ENCODE assay signal across 15 mouse cellular contexts in the genomic region with DNA sequence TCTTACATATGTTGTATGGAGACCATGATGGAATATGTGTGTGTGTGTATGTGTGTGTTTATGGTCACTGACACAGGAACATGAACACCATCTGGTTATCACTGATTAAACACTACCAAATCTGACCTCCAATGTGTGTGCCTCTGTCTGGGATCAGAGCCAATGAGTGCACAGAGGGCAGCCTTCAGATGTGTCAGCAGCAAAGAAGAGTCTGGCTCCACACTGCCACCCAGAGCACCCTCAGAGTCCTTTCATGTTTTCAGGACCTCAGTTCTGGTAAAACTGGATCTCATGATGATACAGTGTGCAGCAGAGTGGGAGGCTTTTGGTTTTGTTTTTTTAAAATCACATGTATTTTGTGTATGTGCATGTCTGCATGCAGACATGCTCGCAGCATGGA. TPM values are rescaled to one million over a fixed set of nuclear protein-coding genes. Genes with fewer than 3 reads are reported as not detected.
A peak's percentile ranks its signal among the peaks of the same experiment; 100 is the strongest.
DNase-seq lines count a peak whose midpoint lies in the region; ATAC-seq and TF ChIP-seq lines count a peak whose summit lies in the region.
"Had no signal": no experiment of that assay in that cellular context is flagged by ENCODE, and none has a peak within 500 bp of the region (broad histone marks: within the 10 kb centered on the region; RNA-seq: fewer than 3 reads in every experiment).

No protein-coding gene starts in this region.

- TF ChIP-seq EP300 in ES-Bruce4 (IDR thresholded peaks at IDR 0.05; ENCODE audit: insufficient read depth, low read depth, low read length): no peak

- no peak overlapping the region for H3K9ac ChIP-seq in kidney, postnatal 0 days (ENCODE audit: low read depth, low read length)
- no peak overlapping the region for H3K9ac ChIP-seq in kidney, embryonic 16.5 days (replicated peaks; ENCODE audit: low read length)
- no peak overlapping the region for H3K9ac ChIP-seq in ES-Bruce4 (ENCODE audit: low read depth, poor library complexity, severe bottlenecking)

- H3K27me3 ChIP-seq in kidney, postnatal 0 days (ENCODE audit: insufficient read depth, low read length): no peaks in the 10 kb centered on the region
- H3K27me3 ChIP-seq in kidney, embryonic 16.5 days (ENCODE audit: insufficient read depth, low read length): peaks cover 2% of the 10 kb centered on the region; the same call in 1 of the 2 replicates
- no peaks in the 10 kb centered on the region for H3K27me3 ChIP-seq in ES-Bruce4 (ENCODE audit: control insufficient read depth, insufficient read depth, low read length, poor library complexity, severe bottlenecking)

- DNase-seq in kidney, postnatal 0 days (ENCODE audit: low spot score): peak; percentile 14
- DNase-seq in 3T3-L1 (ENCODE audit: low read depth, low spot score): peak; percentile 83
- no peak for DNase-seq in ovary, postnatal 36 days (ENCODE audit: low spot score)
- DNase-seq: embryo, embryonic 11 days; heart, adult 11 months; retina, postnatal 1 day had no signal

- H3K4me3 ChIP-seq in kidney, postnatal 0 days (replicated peaks; ENCODE audit: low read depth, low read length): no peak overlapping the region
- no peak overlapping the region for H3K4me3 ChIP-seq in kidney, embryonic 16.5 days (ENCODE audit: low read length)
- H3K4me3 ChIP-seq in ES-Bruce4 (ENCODE audit: low read depth, low read length): no peak overlapping the region
- H3K4me3 ChIP-seq in cortical plate, adult 2 months (ENCODE audit: insufficient read depth, low read length): no peak overlapping the region
- H3K4me3 ChIP-seq: limb, embryonic 10.5 days had no signal

- no peaks in the 10 kb centered on the region for H3K9me3 ChIP-seq in kidney, postnatal 0 days (replicated peaks; ENCODE audit: low read length)
- H3K9me3 ChIP-seq in kidney, embryonic 16.5 days (ENCODE audit: low read length): no peaks in the 10 kb centered on the region
- H3K9me3 ChIP-seq in ES-Bruce4 (replicated peaks; ENCODE audit: control insufficient read depth, insufficient read depth, low read length, poor library complexity, severe bottlenecking): no peaks in the 10 kb centered on the region
- H3K9me3 ChIP-seq: limb, embryonic 10.5 days had no signal

- H3K4me2 ChIP-seq in kidney, postnatal 0 days (ENCODE audit: low read length): no peak overlapping the region
- H3K4me2 ChIP-seq in kidney, embryonic 16.5 days (replicated peaks; ENCODE audit: low read depth, low read length): no peak overlapping the region

- 0 out of 2 replicates have a peak, but pooled peaks cover 2% of the 10 kb centered on the region for H3K4me1 ChIP-seq in kidney, postnatal 0 days (replicated peaks; ENCODE audit: insufficient read depth, low read length)
- peaks cover 8% of the 10 kb centered on the region; the same call in 1 of the 2 replicates for H3K4me1 ChIP-seq in kidney, embryonic 16.5 days (ENCODE audit: insufficient read depth, low read length)
- H3K4me1 ChIP-seq in ES-Bruce4 (ENCODE audit: control insufficient read depth, insufficient read depth, low read length): peaks cover 6% of the 10 kb centered on the region
- no peaks in the 10 kb centered on the region for H3K4me1 ChIP-seq in cortical plate, adult 2 months (ENCODE audit: control insufficient read depth, insufficient read depth, low read length)

- no peak for TF ChIP-seq POLR2A in ES-Bruce4 (IDR thresholded peaks at IDR 0.05; ENCODE audit: insufficient read depth, low read length)
- no peak for TF ChIP-seq POLR2A in cortical plate, adult 2 months (IDR thresholded peaks at IDR 0.05; ENCODE audit: extremely low read depth, insufficient read depth, low read length)

- no peak for ATAC-seq in kidney, postnatal 0 days (replicated peaks; ENCODE audit: low FRiP score, low read depth)
- ATAC-seq in kidney, embryonic 16.5 days (ENCODE audit: low FRiP score, low TSS enrichment): no peak
- no peak for ATAC-seq in inflammation-experienced regulatory T-cells, adult 6 months
- ATAC-seq: forebrain, embryonic 16.5 days had no signal

- WGBS in kidney, postnatal 0 days: 79% methylated on average over 1 of the region's 1 CpGs
- WGBS in kidney, embryonic 16.5 days: 76% methylated on average over 1 of the region's 1 CpGs

- no peak overlapping the region for H3K27ac ChIP-seq in kidney, postnatal 0 days
- no peak overlapping the region for H3K27ac ChIP-seq in kidney, embryonic 16.5 days (ENCODE audit: low read length)
- no peak overlapping the region for H3K27ac ChIP-seq in ES-Bruce4 (ENCODE audit: insufficient read depth, low read length)
- H3K27ac ChIP-seq in cortical plate, adult 2 months (ENCODE audit: insufficient read depth, low read length): no peak overlapping the region
- H3K27ac ChIP-seq: limb, embryonic 10.5 days; macrophage had no signal

- no peaks in the 10 kb centered on the region for H3K36me3 ChIP-seq in kidney, postnatal 0 days (ENCODE audit: insufficient read depth, low read length)
- no peaks in the 10 kb centered on the region for H3K36me3 ChIP-seq in kidney, embryonic 16.5 days (ENCODE audit: insufficient read depth, low read length)
- H3K36me3 ChIP-seq in ES-Bruce4 (ENCODE audit: control insufficient read depth, insufficient read depth, low read length, poor library complexity, severe bottlenecking): no peaks in the 10 kb centered on the region
- H3K36me3 ChIP-seq: G1E; limb, embryonic 10.5 days had no signal

- TF ChIP-seq CTCF in kidney, postnatal 0 days (IDR thresholded peaks at IDR 0.05; ENCODE audit: low read depth): peak; percentile 44
- peak; percentile 28 for TF ChIP-seq CTCF in ES-Bruce4 (IDR thresholded peaks at IDR 0.05; ENCODE audit: low read depth, low read length)
- 0 out of 2 replicates have a peak, but pooled peaks have one; percentile 19 for TF ChIP-seq CTCF in cortical plate, adult 2 months (IDR thresholded peaks at IDR 0.05; ENCODE audit: extremely low read depth, insufficient read depth, low read length)

RNA-seq across cellular contexts. Expression of a gene that starts 4.5 kb away (rescaled TPM):
- polyA plus RNA-seq in kidney, postnatal 0 days (2015; fragmentation: Nextera tagmentation; extraction: Ambion mirVana): 0.46 and 0.51 TPM in 2 replicates
- polyA plus RNA-seq in kidney, embryonic 16.5 days (2015; fragmentation: Nextera tagmentation; extraction: Ambion mirVana): 0.54 and 0.71 TPM in 2 replicates
- 1.2 and 2.1 TPM in 2 replicates for polyA plus RNA-seq in ES-Bruce4 (2011; ENCODE audit: insufficient read depth, insufficient read length, low read depth, missing spikeins)
- polyA plus RNA-seq in cortical plate, adult 2 months (2012; rRNA removed): 0.27 and 0.32 TPM in 2 replicates
- polyA plus RNA-seq in inflammation-experienced regulatory T-cells, adult 6 months (2017; shearing (Covaris generic)): under 1 TPM in 1 of 3 experiments, not detected in 2; 0.73 TPM
- polyA plus RNA-seq: G1E, macrophage had no signal

RNA-seq across cellular contexts. Expression of a gene that starts 6.4 kb away (rescaled TPM):
- 0.08 and 0.18 TPM in 2 replicates for polyA plus RNA-seq in kidney, postnatal 0 days (2015; fragmentation: Nextera tagmentation; extraction: Ambion mirVana)
- 0.23 TPM in 1 of 2 replicates, not detected in the other for polyA plus RNA-seq in kidney, embryonic 16.5 days (2015; fragmentation: Nextera tagmentation; extraction: Ambion mirVana)
- polyA plus RNA-seq in ES-Bruce4 (2011; ENCODE audit: insufficient read depth, insufficient read length, low read depth, missing spikeins): not detected in 2 replicates
- 0.11 TPM in 1 of 2 replicates, not detected in the other for polyA plus RNA-seq in cortical plate, adult 2 months (2012; rRNA removed)
- not detected for polyA plus RNA-seq in inflammation-experienced regulatory T-cells, adult 6 months (2017; shearing (Covaris generic))
- polyA plus RNA-seq: G1E; macrophage; stomach, embryonic 14.5 days had no signal

RNA-seq across cellular contexts. Expression of a gene that starts 10.9 kb away (rescaled TPM):
- 0.18 TPM in 1 of 2 replicates, not detected in the other for polyA plus RNA-seq in kidney, postnatal 0 days (2015; fragmentation: Nextera tagmentation; extraction: Ambion mirVana)
- not detected in 2 replicates for polyA plus RNA-seq in kidney, embryonic 16.5 days (2015; fragmentation: Nextera tagmentation; extraction: Ambion mirVana)
- polyA plus RNA-seq in ES-Bruce4 (2011; ENCODE audit: insufficient read depth, insufficient read length, low read depth, missing spikeins): not detected in 2 replicates
- polyA plus RNA-seq in cortical plate, adult 2 months (2012; rRNA removed): not detected in 2 replicates
- under 1 TPM in 1 of 3 experiments, not detected in 2; 0.46 TPM for polyA plus RNA-seq in inflammation-experienced regulatory T-cells, adult 6 months (2017; shearing (Covaris generic))
- polyA plus RNA-seq: forebrain, embryonic 16.5 days; G1E; macrophage had no signal

RNA-seq across cellular contexts. Expression of a gene that starts 12.1 kb away (rescaled TPM):
- 23.1 and 26.8 TPM in 2 replicates for polyA plus RNA-seq in kidney, postnatal 0 days (2015; fragmentation: Nextera tagmentation; extraction: Ambion mirVana)
- 31.2 and 34.4 TPM in 2 replicates for polyA plus RNA-seq in kidney, embryonic 16.5 days (2015; fragmentation: Nextera tagmentation; extraction: Ambion mirVana)
- polyA plus RNA-seq in ES-Bruce4 (2011; ENCODE audit: insufficient read depth, insufficient read length, low read depth, missing spikeins): 12.7 and 15.5 TPM in 2 replicates
- 3.1 and 7.6 TPM in 2 replicates for polyA plus RNA-seq in cortical plate, adult 2 months (2012; rRNA removed)
- polyA plus RNA-seq in inflammation-experienced regulatory T-cells, adult 6 months (2017; shearing (Covaris generic)): 100 to 1,000 TPM; 127 to 173 (median 148) TPM
- polyA plus RNA-seq: G1E, macrophage had no signal

RNA-seq across cellular contexts. Expression of a gene that starts 16.6 kb away (rescaled TPM):
- polyA plus RNA-seq in kidney, postnatal 0 days (2015; fragmentation: Nextera tagmentation; extraction: Ambion mirVana): not detected in 2 replicates
- not detected in 2 replicates for polyA plus RNA-seq in kidney, embryonic 16.5 days (2015; fragmentation: Nextera tagmentation; extraction: Ambion mirVana)
- polyA plus RNA-seq in ES-Bruce4 (2011; ENCODE audit: insufficient read depth, insufficient read length, low read depth, missing spikeins): not detected in 2 replicates
- not detected in 2 replicates for polyA plus RNA-seq in cortical plate, adult 2 months (2012; rRNA removed)
- not detected for polyA plus RNA-seq in inflammation-experienced regulatory T-cells, adult 6 months (2017; shearing (Covaris generic))
- polyA plus RNA-seq: forebrain, embryonic 16.5 days; G1E; limb, embryonic 10.5 days; macrophage had no signal
